Mouse (Mus musculus) CH12.LX (cell line): ENCODE data around the gene Atl3.

Source experiments
- POLR2A ChIP-seq: IDR thresholded peaks from 2 replicates; pipeline ENCODE4 v1.6.1; 2011; ENCODE audit warnings: low read depth, mild to moderate bottlenecking, improper control_type of control experiment, low read length
- ZNF384 ChIP-seq: IDR thresholded peaks from 2 replicates; pipeline ENCODE4 v1.6.1; 2012; ENCODE audit warnings: low read depth, low read length, improper control_type of control experiment, inconsistent platforms

DNA sequence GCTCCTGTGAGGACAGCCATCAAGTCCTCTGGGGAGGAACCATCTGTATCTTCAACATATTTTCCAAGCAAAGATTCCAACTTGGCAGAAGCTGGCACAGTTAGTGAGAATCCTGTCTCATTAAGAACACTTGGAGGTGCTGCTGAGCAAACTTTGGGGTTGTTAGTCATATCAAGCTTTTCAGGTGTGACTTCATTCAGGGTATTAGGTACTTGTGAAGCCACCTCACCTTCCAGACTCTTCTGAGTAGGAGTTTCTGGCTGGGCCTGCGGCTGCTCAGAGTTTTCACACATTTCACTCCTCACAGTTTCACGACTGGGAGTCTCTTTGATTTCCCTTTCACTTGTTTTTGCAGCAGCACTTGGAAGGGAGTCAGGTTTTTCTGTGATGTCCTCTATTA is 37.0 kb upstream of the Atl3 start:
- TF ChIP-seq ZNF384 = no peak
- no peak for TF ChIP-seq POLR2A
